Mouse (Mus musculus): ENCODE results near the gene Tgfbrap1.

The Tgfbrap1 gene

GRCm38 (mm10) chr1:43112882-43113281 is 14.4 kb upstream of the Tgfbrap1 start:
- DNase-seq (ENCODE audit: low read depth, low spot score): no peak

GRCm38 (mm10) chr1:43110556-43110955 is 12.1 kb upstream of the Tgfbrap1 start:
- DNase-seq (ENCODE audit: low read depth, low spot score): no peak

- DNase-seq (ENCODE audit: low read depth, low spot score): no peak
Measured at GRCm38 (mm10) chr1:43108729-43109128, 10.3 kb upstream of the Tgfbrap1 start.

- DNase-seq (ENCODE audit: low read depth, low spot score): no peak
Measured at GRCm38 (mm10) chr1:43094206-43094605, 4.2 kb downstream of the Tgfbrap1 start.

GRCm38 (mm10) chr1:43092056-43093015 is 6.1 kb downstream of the Tgfbrap1 start:
- DNase-seq (ENCODE audit: low read depth, low spot score): no peak

- no peak for DNase-seq (ENCODE audit: low read depth, low spot score)
Measured at GRCm38 (mm10) chr1:43091306-43092055, 7.0 kb downstream of the Tgfbrap1 start.

- DNase-seq (ENCODE audit: low read depth, low spot score): no peak
Measured at GRCm38 (mm10) chr1:43090418-43090817, 8.0 kb downstream of the Tgfbrap1 start.

- no peak for DNase-seq (ENCODE audit: low read depth, low spot score)
Measured at GRCm38 (mm10) chr1:43082946-43083345, 15.5 kb downstream of the Tgfbrap1 start.

GRCm38 (mm10) chr1:43078124-43078523 is 20.3 kb downstream of the Tgfbrap1 start:
- DNase-seq (ENCODE audit: low read depth, low spot score): no peak

- no peak for DNase-seq (ENCODE audit: low read depth, low spot score)
Measured at GRCm38 (mm10) chr1:43074791-43075190, 23.6 kb downstream of the Tgfbrap1 start.

- no peak for DNase-seq (ENCODE audit: low read depth, low spot score)
Measured at GRCm38 (mm10) chr1:43072561-43072960, 25.9 kb downstream of the Tgfbrap1 start.

GRCm38 (mm10) chr1:43072028-43072427 is 26.4 kb downstream of the Tgfbrap1 start:
- no peak for DNase-seq (ENCODE audit: low read depth, low spot score)

GRCm38 (mm10) chr1:43070726-43071125 is 27.7 kb downstream of the Tgfbrap1 start:
- no peak for DNase-seq (ENCODE audit: low read depth, low spot score)

- no peak for DNase-seq (ENCODE audit: low read depth, low spot score)
Measured at GRCm38 (mm10) chr1:43067551-43067950, 30.9 kb downstream of the Tgfbrap1 start.

- DNase-seq (ENCODE audit: low read depth, low spot score): no peak
Measured at GRCm38 (mm10) chr1:43066573-43066972, 31.9 kb downstream of the Tgfbrap1 start.

- peak; percentile 11 for DNase-seq (ENCODE audit: low read depth, low spot score)
Measured at GRCm38 (mm10) chr1:43065615-43066310, 32.7 kb downstream of the Tgfbrap1 start.

- no peak for DNase-seq (ENCODE audit: low read depth, low spot score)
Measured at GRCm38 (mm10) chr1:43051903-43052302, 46.5 kb downstream of the Tgfbrap1 start.

GRCm38 (mm10) chr1:43047811-43048210 is 50.6 kb downstream of the Tgfbrap1 start:
- no peak for DNase-seq (ENCODE audit: low read depth, low spot score)

- no peak for DNase-seq (ENCODE audit: low read depth, low spot score)
Measured at GRCm38 (mm10) chr1:43046990-43047389, 51.4 kb downstream of the Tgfbrap1 start.

- DNase-seq (ENCODE audit: low read depth, low spot score): no peak
Measured at GRCm38 (mm10) chr1:43045204-43045982, 53.0 kb downstream of the Tgfbrap1 start.

GRCm38 (mm10) chr1:43042271-43042670 is 56.2 kb downstream of the Tgfbrap1 start:
- no peak for DNase-seq (ENCODE audit: low read depth, low spot score)
